Mouse (Mus musculus): ENCODE measurements around the gene Igflr1.
A peak's percentile ranks its signal among the peaks of the same experiment; 100 is the strongest.

Gene Igflr1

DNA sequence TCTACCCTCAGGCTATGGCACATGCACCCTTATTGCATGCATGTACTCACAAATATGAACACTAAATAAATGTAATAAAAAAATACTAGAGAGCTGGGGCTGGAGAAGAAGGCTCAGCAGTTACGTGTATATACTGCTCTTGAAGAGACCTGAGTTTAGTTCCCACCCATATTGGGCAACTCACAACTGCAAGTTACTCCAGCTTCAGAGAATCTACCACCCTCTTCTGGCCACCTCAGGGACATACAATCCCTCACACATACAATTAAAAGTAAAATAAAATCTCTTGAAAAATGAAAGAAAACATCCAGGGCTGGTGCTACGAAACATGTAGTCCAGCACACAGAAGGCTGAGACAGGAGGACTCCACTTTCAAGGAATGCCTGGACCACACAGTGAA, 49.2 kb downstream of the Igflr1 start:
- peak; percentile 20 for DNase-seq

DNA sequence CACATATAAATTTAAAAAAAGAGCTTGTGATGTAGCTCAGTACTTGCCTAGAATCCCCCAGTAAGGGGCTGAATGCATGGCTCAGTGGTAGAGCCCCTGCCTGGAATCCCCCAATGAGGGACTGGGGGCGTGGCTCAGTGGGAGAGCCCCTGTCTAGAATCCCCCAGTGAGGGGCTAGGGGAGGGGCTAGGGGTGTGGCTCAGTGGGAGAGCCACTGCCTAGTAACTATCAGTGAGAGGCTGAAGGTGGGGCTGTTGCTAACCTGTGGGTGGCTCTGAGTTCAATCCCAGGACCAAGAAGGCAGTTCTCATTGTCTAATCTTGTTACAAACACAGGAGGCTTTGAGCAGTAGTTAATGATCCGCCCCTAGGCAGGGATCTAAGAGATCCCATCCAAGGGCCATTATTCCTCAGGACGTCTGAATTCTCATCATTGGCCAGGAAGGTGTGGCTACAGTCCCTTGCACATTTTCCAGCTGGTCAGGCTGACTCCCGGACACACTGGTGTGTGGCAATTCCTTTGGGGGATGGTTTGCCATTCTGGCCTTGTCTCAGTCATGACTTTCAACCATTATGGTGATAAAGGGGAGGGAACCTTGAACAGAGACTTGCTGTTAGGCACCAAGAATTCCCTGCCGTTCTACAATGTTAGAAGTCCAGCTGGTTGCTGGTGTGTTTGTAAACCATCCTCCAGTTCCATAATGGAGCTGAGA, 50.0 kb downstream of the Igflr1 start:
- peak; percentile 20 for DNase-seq

All from thymus, postnatal 14 days (tissue).